17 mouse cellular contexts compared by ENCODE assay signal in the genomic region with DNA sequence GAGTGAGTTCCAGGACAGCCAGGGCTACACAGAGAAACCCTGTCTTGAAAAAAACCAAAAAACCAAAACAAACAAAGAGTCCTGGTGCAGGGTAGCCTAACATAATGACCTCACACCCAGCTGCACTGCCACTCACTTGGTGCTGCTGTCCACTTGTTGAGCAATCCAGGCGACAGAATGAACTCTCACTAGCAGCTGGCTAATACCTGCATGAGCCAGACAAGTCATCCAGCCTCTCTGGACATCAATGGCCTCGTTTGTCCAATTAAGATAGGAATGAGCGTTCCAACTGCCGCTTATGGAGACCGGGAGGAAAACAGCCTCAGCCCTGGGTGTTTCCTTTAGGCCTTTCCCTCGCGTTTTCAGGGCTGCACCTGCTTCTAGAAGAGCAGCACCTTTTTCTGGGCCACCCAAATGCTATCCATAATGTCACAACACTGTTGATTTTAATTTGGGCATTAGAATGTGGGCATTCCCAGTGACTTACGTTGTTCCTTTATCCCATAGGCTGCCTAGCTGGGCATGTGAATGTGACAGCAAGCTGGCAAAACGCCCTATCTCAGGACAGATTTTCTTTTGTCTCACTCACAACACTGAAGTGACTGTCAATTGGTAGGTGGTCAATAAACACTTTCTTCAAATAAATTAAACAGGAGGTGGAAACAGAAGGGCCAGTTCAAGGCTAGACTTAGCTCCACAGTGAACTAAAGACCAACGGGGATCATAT. TPM values are rescaled to one million over a fixed set of nuclear protein-coding genes. Genes with fewer than 3 reads are reported as not detected.
DNase-seq lines count a peak whose midpoint lies in the region; ATAC-seq and TF ChIP-seq lines count a peak whose summit lies in the region.
"Had no signal": no experiment of that assay in that cellular context is flagged by ENCODE, and none has a peak within 500 bp of the region (broad histone marks: within the 10 kb centered on the region; RNA-seq: fewer than 3 reads in every experiment).

No protein-coding gene starts in this region.

- no peak overlapping the region for H3K4me2 ChIP-seq in hindbrain, embryonic 13.5 days
- H3K4me2 ChIP-seq: heart, embryonic 12.5 days; intestine, embryonic 15.5 days had no signal

- ATAC-seq in hindbrain, embryonic 13.5 days (ENCODE audit: low FRiP score): no peak
- ATAC-seq: intestine, embryonic 15.5 days had no signal

- H3K9ac ChIP-seq in liver, adult 2 months (ENCODE audit: low read depth, low read length): no peak overlapping the region
- no peak overlapping the region for H3K9ac ChIP-seq in hindbrain, embryonic 13.5 days
- H3K9ac ChIP-seq: heart, embryonic 12.5 days; intestine, embryonic 15.5 days had no signal

- TF ChIP-seq CTCF in liver, adult 2 months (IDR thresholded peaks at IDR 0.05; ENCODE audit: low read depth, low read length): no peak
- no peak for TF ChIP-seq CTCF in brain, embryonic 14.5 days (IDR thresholded peaks at IDR 0.05; ENCODE audit: borderline replicate concordance, extremely low read depth, insufficient read depth, insufficient read length)

- H3K27me3 ChIP-seq in liver, adult 2 months (ENCODE audit: control insufficient read depth, insufficient read depth, low read length): no peaks in the 10 kb centered on the region
- H3K27me3 ChIP-seq in hindbrain, embryonic 13.5 days: no peaks in the 10 kb centered on the region
- H3K27me3 ChIP-seq: heart, embryonic 12.5 days; intestine, embryonic 15.5 days had no signal

- no peak for TF ChIP-seq POLR2A in liver, adult 2 months (IDR thresholded peaks at IDR 0.05; ENCODE audit: extremely low read depth, insufficient read depth, low read length)
- no peak for TF ChIP-seq POLR2A in brain, embryonic 14.5 days (IDR thresholded peaks at IDR 0.05; ENCODE audit: borderline replicate concordance, extremely low read depth, insufficient read depth, insufficient read length, poor library complexity, severe bottlenecking)

- no peaks in the 10 kb centered on the region for H3K9me3 ChIP-seq in hindbrain, embryonic 13.5 days
- H3K9me3 ChIP-seq: heart, embryonic 12.5 days; intestine, embryonic 15.5 days had no signal

- DNase-seq in cerebellum, postnatal 10 days: peak; percentile 16
- DNase-seq in cerebellum, postnatal 4 days (ENCODE audit: low spot score in 2 of 2): no peak
- peak; percentile 92 for DNase-seq in liver, adult 2 months (ENCODE audit: extremely low read depth, low read depth, low spot score)
- no peak for DNase-seq in liver
- peak; percentile 90 for DNase-seq in brain, embryonic 14.5 days (ENCODE audit: low read depth)
- DNase-seq in c-Kit-positive CD71-positive TER-119-positive erythroid progenitor cells, embryonic 14.5 days (ENCODE audit: low spot score): no peak
- DNase-seq in adrenal gland, postnatal 25 days: no peak
- DNase-seq: adrenal gland, postnatal 14 days; cerebellum, adult 18-20 months; embryo, embryonic 11 days; kidney, postnatal 14 days; lung, adult 18-20 months; thymus, adult 18-20 months had no signal

- no peaks in the 10 kb centered on the region for H3K79me2 ChIP-seq in liver, adult 2 months (ENCODE audit: control insufficient read depth, insufficient read depth, low read length)

- H3K4me1 ChIP-seq in liver, adult 2 months (ENCODE audit: control insufficient read depth, insufficient read depth, low read length): peaks cover 9% of the 10 kb centered on the region
- H3K4me1 ChIP-seq in hindbrain, embryonic 13.5 days (replicated peaks): peaks cover 12% of the 10 kb centered on the region; the same call in 1 of the 2 replicates
- H3K4me1 ChIP-seq: intestine, embryonic 15.5 days had no signal

- 37% methylated on average over 10 of the region's 10 CpGs for WGBS in liver, adult 2 months
- WGBS in hindbrain, embryonic 13.5 days: 47% methylated on average over 10 of the region's 10 CpGs

- no peak overlapping the region for H3K4me3 ChIP-seq in liver, adult 2 months (ENCODE audit: insufficient read depth, low read depth, low read length)
- no peak overlapping the region for H3K4me3 ChIP-seq in hindbrain, embryonic 13.5 days
- H3K4me3 ChIP-seq: heart, embryonic 12.5 days; intestine, embryonic 15.5 days had no signal

- H3K27ac ChIP-seq in liver, adult 2 months (replicated peaks; ENCODE audit: insufficient read depth, low read depth, low read length): peak overlapping the region; percentile 29; the same call in 1 of the 2 replicates
- peak overlapping the region; percentile 67 for H3K27ac ChIP-seq in hindbrain, embryonic 13.5 days
- H3K27ac ChIP-seq: intestine, embryonic 15.5 days had no signal

- peaks cover 26% of the 10 kb centered on the region for H3K36me3 ChIP-seq in liver, adult 2 months (ENCODE audit: control insufficient read depth, insufficient read depth, low read length)
- peaks cover 14% of the 10 kb centered on the region for H3K36me3 ChIP-seq in hindbrain, embryonic 13.5 days
- H3K36me3 ChIP-seq: intestine, embryonic 15.5 days had no signal

RNA-seq across cellular contexts. Expression of a gene that starts 7.4 kb away (rescaled TPM):
- total RNA-seq in liver, adult 2 months (2014; rRNA removed): 2.8 and 4.4 TPM in 2 replicates
- polyA plus RNA-seq in liver, adult 2 months (2012; rRNA removed): 4.4 TPM in 2 replicates
- 17.9 and 35.4 TPM in 2 replicates for polyA plus RNA-seq in brain, embryonic 14.5 days (2012; rRNA removed)
- polyA plus RNA-seq in hindbrain, embryonic 13.5 days (2015; fragmentation: Nextera tagmentation; extraction: Ambion mirVana): 9.3 and 9.7 TPM in 2 replicates
- total RNA-seq in adrenal gland, postnatal 25 days (2021): 35.1 and 35.7 TPM in 2 replicates

RNA-seq across cellular contexts. Expression of a gene that starts 55.2 kb away (rescaled TPM):
- 0.28 and 0.94 TPM in 2 replicates for total RNA-seq in liver, adult 2 months (2014; rRNA removed)
- 0.09 TPM in 1 of 2 replicates, not detected in the other for polyA plus RNA-seq in liver, adult 2 months (2012; rRNA removed)
- 27.5 and 37.6 TPM in 2 replicates for polyA plus RNA-seq in brain, embryonic 14.5 days (2012; rRNA removed)
- polyA plus RNA-seq in hindbrain, embryonic 13.5 days (2015; fragmentation: Nextera tagmentation; extraction: Ambion mirVana): 36.9 and 42.1 TPM in 2 replicates
- 9.4 and 9.8 TPM in 2 replicates for total RNA-seq in adrenal gland, postnatal 25 days (2021)
- total RNA-seq: gastrocnemius, adult 8-10 months had no signal

Comparison
In these comparisons a context has a peak if more than half of its experiments do, and no peak if none do; other contexts are left out.
1. DNase-seq: peak in cerebellum, postnatal 10 days (2 of 2), liver, adult 2 months (single experiment) and brain, embryonic 14.5 days (single experiment); none in cerebellum, postnatal 4 days (0 of 2), liver (single experiment), c-Kit-positive CD71-positive TER-119-positive erythroid progenitor cells, embryonic 14.5 days (single experiment) and adrenal gland, postnatal 25 days (single experiment).
2. RNA of a gene that starts 55.2 kb away (polyA plus RNA-seq): 36.9 to 42.1 TPM in hindbrain, embryonic 13.5 days and 27.5 to 37.6 TPM in brain, embryonic 14.5 days; 0.09 TPM in liver, adult 2 months; every median in the first group is over 10 times any median in the second.